Mouse (Mus musculus): ENCODE measurements at regions not wholly inside any gene's neighbourhood (a gene's known extent, or its start where the extent isn't known, plus 50 kb on each side); places are given as distances from the start of the nearest gene placed in this dataset.

DNA sequence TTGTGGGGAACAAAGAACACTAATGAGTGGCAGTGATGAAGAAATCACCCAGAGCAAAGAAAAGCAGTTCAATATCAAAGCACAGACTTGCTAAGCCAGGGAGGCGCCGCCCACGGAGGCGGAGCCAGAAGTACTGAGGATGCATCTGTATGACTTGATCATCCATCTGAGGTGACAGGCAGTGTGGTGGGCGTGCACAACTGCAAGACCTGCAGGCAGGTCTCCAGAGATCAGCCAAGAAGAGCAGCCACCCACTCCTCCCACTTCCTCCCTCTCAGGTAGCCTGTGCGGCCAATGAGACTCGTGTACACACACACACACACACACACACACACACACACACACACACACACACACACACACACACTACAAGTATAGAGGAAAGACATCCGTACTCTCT lies 71.9 kb downstream of the Ier5 start:
- TF ChIP-seq TAL1 (IDR thresholded peaks at IDR 0.05; ENCODE audit: low read length) (no peak), GATA1 (IDR thresholded peaks at IDR 0.05; ENCODE audit: low read length) (no peak)
- Histone ChIP-seq H3K36me3 (ENCODE audit: control insufficient read depth) (no peaks in the 10 kb centered on the region), H3K27me3 (ENCODE audit: control insufficient read depth) (peaks cover 8% of the 10 kb centered on the region), H3K4me1 (ENCODE audit: control insufficient read depth) (peaks cover 54% of the 10 kb centered on the region), H3K9me3 (ENCODE audit: control insufficient read depth, low read length) (no peaks in the 10 kb centered on the region), H3K4me3 (replicated peaks) (no peak overlapping the region)

DNA sequence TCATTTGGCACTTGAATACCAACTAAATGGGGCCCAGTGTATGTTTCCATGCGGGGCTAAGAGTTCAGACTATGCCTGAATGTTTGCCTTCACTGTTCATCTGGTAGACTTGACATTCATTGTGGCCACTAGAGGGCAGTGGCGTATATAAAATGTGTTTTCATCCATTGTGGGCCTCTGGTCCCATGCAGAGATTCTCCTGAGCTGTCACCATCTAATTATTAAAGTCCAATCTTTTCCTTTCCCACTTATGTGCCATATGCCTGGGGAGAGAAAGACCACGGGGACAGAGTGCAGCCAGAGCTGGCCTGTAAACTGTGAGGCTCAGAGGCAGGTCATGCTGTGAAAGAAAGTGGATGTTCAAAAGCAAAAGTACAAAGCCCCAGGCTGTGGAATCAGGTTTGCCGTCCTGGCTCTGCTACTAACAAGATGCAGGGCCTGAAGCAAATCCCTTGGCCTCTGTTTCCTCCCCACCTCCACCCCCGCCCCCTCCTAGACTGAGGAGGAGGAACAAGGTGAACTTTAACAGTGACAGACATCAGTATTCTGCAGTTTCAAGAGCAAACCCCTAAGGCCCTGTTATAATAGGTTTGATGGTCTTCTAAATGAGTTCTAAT lies 73.5 kb downstream of the Ier5 start:
- Histone ChIP-seq H3K9me3 (ENCODE audit: control insufficient read depth, low read length) (no peaks in the 10 kb centered on the region), H3K4me3 (replicated peaks) (no peak overlapping the region), H3K27me3 (ENCODE audit: control insufficient read depth) (peaks cover 8% of the 10 kb centered on the region), H3K36me3 (ENCODE audit: control insufficient read depth) (no peaks in the 10 kb centered on the region), H3K4me1 (ENCODE audit: control insufficient read depth) (peaks cover 38% of the 10 kb centered on the region)
- TF ChIP-seq GATA1 (IDR thresholded peaks at IDR 0.05; ENCODE audit: low read length) = no peak
- no peak for TF ChIP-seq TAL1 (IDR thresholded peaks at IDR 0.05; ENCODE audit: low read length)

DNA sequence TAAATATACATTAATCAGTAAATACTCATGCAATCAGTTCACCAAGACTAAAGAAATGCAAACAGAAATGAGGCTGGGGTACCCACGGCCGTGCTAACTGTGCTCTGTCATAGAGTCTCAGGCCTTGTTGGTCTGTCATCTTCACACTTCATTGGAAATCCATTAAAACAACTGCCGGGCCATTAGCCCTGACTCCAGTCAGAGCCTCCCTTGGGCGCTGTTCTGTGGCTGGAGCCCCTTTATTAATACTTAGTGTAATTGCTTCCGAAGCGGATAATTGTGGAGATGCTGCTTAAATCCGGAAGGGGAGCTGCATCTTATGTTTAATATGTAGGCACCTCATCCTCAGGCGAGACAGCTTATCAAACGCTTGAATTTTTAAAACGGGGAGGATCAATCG lies 76.1 kb downstream of the Ier5 start:
- H3K27me3 ChIP-seq (ENCODE audit: control insufficient read depth) = peaks cover 8% of the 10 kb centered on the region
- H3K4me1 ChIP-seq (ENCODE audit: control insufficient read depth) = peaks cover 11% of the 10 kb centered on the region
- no peak for TF ChIP-seq TAL1 (IDR thresholded peaks at IDR 0.05; ENCODE audit: low read length)
- TF ChIP-seq GATA1 (IDR thresholded peaks at IDR 0.05; ENCODE audit: low read length) = no peak
- no peaks in the 10 kb centered on the region for H3K9me3 ChIP-seq (ENCODE audit: control insufficient read depth, low read length)
- H3K4me3 ChIP-seq (replicated peaks) = no peak overlapping the region
- H3K36me3 ChIP-seq (ENCODE audit: control insufficient read depth) = no peaks in the 10 kb centered on the region

DNA sequence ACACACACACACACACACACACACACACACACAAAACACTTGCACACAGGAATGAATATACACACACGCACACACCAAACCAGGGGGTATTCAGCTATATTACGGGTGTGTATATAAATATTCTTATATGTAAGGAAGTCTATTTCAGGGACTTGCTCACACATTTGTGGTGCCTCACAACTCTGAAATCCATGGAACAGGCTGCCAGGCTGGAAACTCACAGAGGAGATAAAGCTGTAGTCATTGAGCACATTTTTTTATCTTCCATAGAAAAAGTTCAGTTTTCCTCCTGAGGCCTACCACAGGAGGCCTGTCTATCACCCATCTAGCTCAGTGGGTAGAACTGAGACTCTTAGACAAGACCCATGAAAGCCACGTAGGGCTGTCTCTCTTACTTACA lies 83.8 kb downstream of the Ier5 start:
- no peaks in the 10 kb centered on the region for H3K9me3 ChIP-seq (ENCODE audit: control insufficient read depth, low read length)

DNA sequence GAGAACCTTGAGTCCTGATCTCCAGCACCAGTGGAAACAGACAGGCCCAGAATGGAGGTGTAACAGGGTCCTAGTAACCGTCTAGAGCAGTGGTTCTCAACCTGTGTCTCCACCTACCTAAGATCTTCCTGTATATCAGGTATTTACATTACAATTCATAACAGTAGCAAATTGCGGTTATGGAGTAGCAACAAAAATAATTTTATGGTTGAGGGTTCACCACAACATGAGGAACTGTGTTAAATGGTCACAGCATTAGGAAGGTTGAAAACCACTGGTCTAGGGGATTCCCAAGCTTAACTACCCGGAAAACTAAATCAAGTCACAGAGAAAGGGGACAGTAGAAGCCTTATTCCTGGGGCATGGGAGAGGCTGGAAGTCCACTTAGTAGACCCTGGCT lies 84.5 kb downstream of the Ier5 start:
- H3K36me3 ChIP-seq (ENCODE audit: control insufficient read depth) = no peaks in the 10 kb centered on the region
- H3K27me3 ChIP-seq (ENCODE audit: control insufficient read depth) = peaks cover 3% of the 10 kb centered on the region; the same call in 1 of the 2 replicates
- H3K4me3 ChIP-seq (replicated peaks) = no peak overlapping the region
- TF ChIP-seq TAL1 (IDR thresholded peaks at IDR 0.05; ENCODE audit: low read length) = no peak
- no peak for TF ChIP-seq GATA1 (IDR thresholded peaks at IDR 0.05; ENCODE audit: low read length)
- H3K4me1 ChIP-seq (ENCODE audit: control insufficient read depth) = no peaks in the 10 kb centered on the region
- no peaks in the 10 kb centered on the region for H3K9me3 ChIP-seq (ENCODE audit: control insufficient read depth, low read length)

More for the DNA sequence above, 83.8 kb downstream of the Ier5 start:
- Histone ChIP-seq H3K27me3 (ENCODE audit: control insufficient read depth) (peaks cover 3% of the 10 kb centered on the region; the same call in 1 of the 2 replicates), H3K4me1 (ENCODE audit: control insufficient read depth) (no peaks in the 10 kb centered on the region), H3K36me3 (ENCODE audit: control insufficient read depth) (no peaks in the 10 kb centered on the region), H3K4me3 (replicated peaks) (no peak overlapping the region)
- TF ChIP-seq GATA1 (IDR thresholded peaks at IDR 0.05; ENCODE audit: low read length) (no peak), TAL1 (IDR thresholded peaks at IDR 0.05; ENCODE audit: low read length) (no peak)

DNA sequence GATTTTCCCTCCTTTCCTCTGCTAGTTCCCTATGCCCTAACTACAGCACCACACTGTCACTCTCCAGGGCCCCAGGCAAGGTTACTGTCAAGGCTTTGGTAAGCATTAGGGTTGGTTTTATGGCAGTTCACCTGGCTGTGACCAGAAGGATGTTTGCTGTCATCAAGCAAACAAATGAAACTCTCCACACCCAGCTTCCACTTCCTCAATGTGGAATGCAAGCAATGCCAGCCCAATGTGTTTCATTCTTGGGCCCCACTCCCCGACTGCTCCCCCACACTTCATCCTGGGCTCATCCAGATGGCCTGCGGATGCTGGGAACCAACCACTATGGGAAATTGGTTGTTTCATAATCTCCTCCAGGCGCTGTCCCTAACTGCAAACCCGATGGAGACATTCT lies 85.7 kb downstream of the Ier5 start:
- Histone ChIP-seq H3K36me3 (ENCODE audit: control insufficient read depth) (no peaks in the 10 kb centered on the region), H3K4me1 (ENCODE audit: control insufficient read depth) (no peaks in the 10 kb centered on the region), H3K9me3 (ENCODE audit: control insufficient read depth, low read length) (no peaks in the 10 kb centered on the region), H3K4me3 (replicated peaks) (no peak overlapping the region), H3K27me3 (ENCODE audit: control insufficient read depth) (peaks cover 3% of the 10 kb centered on the region; the same call in 1 of the 2 replicates)
- TF ChIP-seq GATA1 (IDR thresholded peaks at IDR 0.05; ENCODE audit: low read length) (no peak), TAL1 (IDR thresholded peaks at IDR 0.05; ENCODE audit: low read length) (no peak)

DNA sequence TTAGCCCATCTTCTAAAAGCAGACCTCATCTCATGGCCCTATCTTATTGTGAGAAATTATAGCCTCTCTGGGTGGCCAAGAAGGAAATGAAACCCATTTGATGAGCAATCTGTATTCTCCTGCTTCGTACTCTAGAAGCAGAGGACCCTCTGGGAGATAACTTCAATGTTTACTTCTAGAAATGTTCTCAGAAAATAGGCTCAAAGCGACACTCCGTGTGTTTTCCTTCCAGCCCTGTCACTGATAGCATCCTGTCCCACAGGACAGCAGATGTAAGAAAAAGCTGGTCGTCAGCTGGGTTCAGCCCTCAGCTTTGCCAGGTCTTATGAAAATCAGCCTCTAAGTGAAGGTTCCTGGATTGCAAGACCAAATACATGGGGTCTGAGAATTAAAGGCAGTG lies 86.1 kb downstream of the Ier5 start:
- H3K27me3 ChIP-seq (ENCODE audit: control insufficient read depth) = peaks cover 3% of the 10 kb centered on the region; the same call in 1 of the 2 replicates
- no peaks in the 10 kb centered on the region for H3K36me3 ChIP-seq (ENCODE audit: control insufficient read depth)
- no peaks in the 10 kb centered on the region for H3K4me1 ChIP-seq (ENCODE audit: control insufficient read depth)
- no peaks in the 10 kb centered on the region for H3K9me3 ChIP-seq (ENCODE audit: control insufficient read depth, low read length)
- no peak for TF ChIP-seq TAL1 (IDR thresholded peaks at IDR 0.05; ENCODE audit: low read length)
- TF ChIP-seq GATA1 (IDR thresholded peaks at IDR 0.05; ENCODE audit: low read length) = no peak
- H3K4me3 ChIP-seq (replicated peaks) = no peak overlapping the region

DNA sequence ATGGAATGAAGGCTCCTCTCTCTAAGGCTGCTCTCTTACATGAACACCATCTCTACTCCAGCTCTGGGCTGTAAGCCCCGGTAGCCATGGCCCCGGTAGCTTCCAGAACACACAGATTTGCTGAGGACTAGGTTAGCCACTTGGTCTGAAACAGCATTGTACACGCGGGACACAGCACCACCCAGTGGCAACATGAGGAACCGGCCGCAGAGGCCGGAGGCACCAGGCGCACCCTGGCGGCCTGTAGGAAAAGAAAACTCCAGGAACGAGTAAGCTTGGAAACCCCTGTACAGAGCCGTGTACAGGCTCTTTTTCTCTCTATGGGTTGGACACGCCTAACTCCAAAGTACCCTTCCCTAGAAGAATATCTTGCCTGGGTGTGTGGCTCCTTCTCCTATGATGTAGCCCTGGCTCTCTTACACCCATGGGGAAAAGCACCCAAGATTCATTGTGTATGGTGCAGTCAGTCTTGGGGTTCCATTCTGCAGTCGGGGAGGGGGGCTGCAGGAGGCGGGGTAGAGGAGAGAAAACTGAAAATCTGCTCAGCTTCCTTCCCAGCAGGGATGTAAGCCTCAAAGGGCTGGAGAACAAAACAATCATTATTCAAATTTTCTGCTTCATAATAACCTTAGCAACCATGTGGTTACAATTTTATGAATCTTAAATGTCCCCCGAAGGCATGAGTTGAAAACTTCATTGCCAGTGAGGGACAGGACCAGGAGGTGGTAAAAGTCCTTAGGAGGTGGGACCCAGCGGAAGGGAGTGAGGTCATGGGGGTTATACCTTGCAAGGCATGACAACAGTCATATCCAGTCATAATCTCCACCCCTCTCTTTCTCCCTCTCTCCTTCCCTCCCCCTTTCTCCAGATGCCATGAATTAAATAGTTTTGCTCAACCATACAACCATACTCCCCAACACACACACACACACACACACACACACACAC lies 92.6 kb downstream of the Ier5 start:
- no peak for TF ChIP-seq TAL1 (IDR thresholded peaks at IDR 0.05; ENCODE audit: low read length)
- no peak for TF ChIP-seq GATA1 (IDR thresholded peaks at IDR 0.05; ENCODE audit: low read length)
- Histone ChIP-seq H3K4me1 (ENCODE audit: control insufficient read depth) (no peaks in the 10 kb centered on the region), H3K4me3 (replicated peaks) (no peak overlapping the region), H3K9me3 (ENCODE audit: control insufficient read depth, low read length) (no peaks in the 10 kb centered on the region), H3K36me3 (ENCODE audit: control insufficient read depth) (no peaks in the 10 kb centered on the region), H3K27me3 (ENCODE audit: control insufficient read depth) (peaks cover 10% of the 10 kb centered on the region)

DNA sequence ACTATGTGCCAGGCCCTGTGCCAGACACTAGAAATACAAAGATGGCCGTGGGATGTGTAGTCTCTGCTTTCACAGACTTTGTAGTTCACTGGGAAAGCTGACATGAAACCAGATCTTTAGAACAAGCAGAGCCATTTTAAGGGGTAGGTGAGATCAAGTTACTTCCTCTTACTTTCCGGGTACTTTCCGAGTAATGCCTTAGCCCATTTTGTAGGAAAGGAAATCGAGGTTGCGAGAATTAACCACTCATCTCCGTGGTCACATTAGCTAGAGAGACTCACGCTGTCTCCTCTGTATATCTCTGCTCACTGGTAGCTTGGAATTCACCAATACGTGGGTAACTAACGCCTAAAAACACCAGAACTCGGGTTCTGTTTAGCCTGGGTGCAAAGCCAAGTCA lies 93.3 kb downstream of the Ier5 start:
- Histone ChIP-seq H3K4me1 (ENCODE audit: control insufficient read depth) (no peaks in the 10 kb centered on the region), H3K27me3 (ENCODE audit: control insufficient read depth) (peaks cover 8% of the 10 kb centered on the region), H3K4me3 (replicated peaks) (no peak overlapping the region), H3K9me3 (ENCODE audit: control insufficient read depth, low read length) (no peaks in the 10 kb centered on the region), H3K36me3 (ENCODE audit: control insufficient read depth) (no peaks in the 10 kb centered on the region)
- TF ChIP-seq TAL1 (IDR thresholded peaks at IDR 0.05; ENCODE audit: low read length) (no peak), GATA1 (IDR thresholded peaks at IDR 0.05; ENCODE audit: low read length) (no peak)

Measured in erythroblast, embryonic 14.5 days (primary cell).